Mouse (Mus musculus) liver, embryonic 14.5 days (tissue): ENCODE results near the gene Mb. TPM values are rescaled to one million over a fixed set of nuclear protein-coding genes. Genes with fewer than 3 reads are reported as not detected.
A peak's percentile ranks its signal among the peaks of the same experiment; 100 is the strongest.

ENCODE experiments used
- ATAC-seq: fragments of 200-750 bp; cut with Nextera tagmentation; 2 replicates; pipeline ENCODE4 v1.8.0; 2017; ENCODE audit warnings: moderate number of reproducible peaks, mild to moderate bottlenecking, moderate library complexity; ENCODE audit not compliant: insufficient read depth
- DNase-seq, 3 experiments: peaks; one replicate each; pipeline ENCODE4 v3.0.0-alpha.2; 2012 to 2013; ENCODE audit warnings: low read depth in 3 of 3, low spot score in 3 of 3
- H3K27ac ChIP-seq: fragments of 300-500 bp; sonication (generic); 2 replicates; pipeline ENCODE4 v1.5.1; 2014; ENCODE audit warnings: moderate library complexity, mild to moderate bottlenecking, control low read depth, inconsistent platforms
- H3K27me3 ChIP-seq: fragments of 300-500 bp; sonication (generic); 2 replicates; pipeline ENCODE4 v1.6.1; 2014; ENCODE audit warnings: mild to moderate bottlenecking, low read length, moderate library complexity; ENCODE audit not compliant: control insufficient read depth, insufficient read depth
- H3K36me3 ChIP-seq: fragments of 300-500 bp; sonication (generic); replicated peaks from 2 replicates; pipeline ENCODE4 v1.6.1; 2014; ENCODE audit warnings: low read depth; ENCODE audit not compliant: control insufficient read depth, insufficient read depth
- H3K4me1 ChIP-seq, 2 experiments: fragments of 200-500 bp in 1 of 2; fragments of 300-500 bp in 1 of 2; sonication (generic) in 1 of 2; replicated peaks; 2 replicates each; pipeline ENCODE4 v1.6.1; 2012 to 2014; ENCODE audit warnings: antibody characterized with exemption in 1 of 2, inconsistent platforms in 1 of 2, low read length in 1 of 2; ENCODE audit not compliant: control insufficient read depth in 2 of 2, insufficient read depth in 2 of 2
- H3K4me2 ChIP-seq: fragments of 300-500 bp; sonication (generic); 2 replicates; pipeline ENCODE4 v1.6.1; 2014; ENCODE audit warnings: low read depth, mild to moderate bottlenecking, control low read depth, moderate library complexity
- H3K4me3 ChIP-seq, 2 experiments: fragments of 200-500 bp in 1 of 2; fragments of 300-500 bp in 1 of 2; sonication (generic) in 1 of 2; 2 replicates each; pipeline ENCODE4 v1.5.1; 2012 to 2014; ENCODE audit warnings: low read depth in 2 of 2, low read length in 2 of 2, mild to moderate bottlenecking in 2 of 2, control low read depth in 1 of 2, inconsistent platforms in 1 of 2, moderate library complexity in 1 of 2; ENCODE audit not compliant: insufficient read depth in 1 of 2
- H3K9ac ChIP-seq: fragments of 300-500 bp; sonication (generic); replicated peaks from 2 replicates; pipeline ENCODE4 v1.6.1; 2014; ENCODE audit warnings: mild to moderate bottlenecking, control low read depth, moderate library complexity
- H3K9me3 ChIP-seq: fragments of 300-500 bp; sonication (generic); 2 replicates; pipeline ENCODE4 v1.6.1; 2016; ENCODE audit warnings: low read length, mixed read lengths; ENCODE audit not compliant: control insufficient read depth
- CTCF ChIP-seq: IDR thresholded peaks from 2 replicates; pipeline ENCODE4 v1.5.1; 2016; ENCODE audit warnings: antibody characterized with exemption, low read depth, control low read depth
- EP300 ChIP-seq: IDR thresholded peaks from 2 replicates; pipeline ENCODE4 v1.6.1; 2016; ENCODE audit warnings: antibody characterized with exemption, low read depth
- WGBS: fragments of 180-500 bp; shearing (Covaris S2); extraction: QIAGEN DNeasy Blood & Tissue Kit; methylation state at CpG from one replicate; pipeline ENCODE4 v1.1.7; 2014; ENCODE audit not compliant: insufficient replicate concordance; 5-methylcytosine and 5-hydroxymethylcytosine counted together
- polyA plus RNA-seq, 2 experiments: library from polyadenylated mRNA; depleted of rRNA in 1 of 2; stranded (reverse) in 1 of 2; unstranded in 1 of 2; fragments of >200 nt; fragmentation: Nextera tagmentation in 1 of 2; extraction: Ambion mirVana in 1 of 2; gene quantifications; 2 replicates each; pipeline versions ENCODE4 v1.2.1 to v1.2.3; 2012 to 2014

Mb gene
- polyA plus RNA-seq, 2 experiments: 0.04 TPM; not detected in 1

- no peak overlapping the region for H3K27ac ChIP-seq
- no peak overlapping the region for H3K4me3 ChIP-seq
- TF ChIP-seq EP300 (no peak), CTCF (no peak)
- DNase-seq (no peak), ATAC-seq (no peak)
- WGBS: 34% methylated on average over 3 of the region's 3 CpGs
- no peaks in the 10 kb centered on the region for H3K9me3 ChIP-seq
- no peaks in the 10 kb centered on the region for H3K36me3 ChIP-seq
- H3K9ac ChIP-seq: no peak overlapping the region
- no peaks in the 10 kb centered on the region for H3K27me3 ChIP-seq
- H3K4me2 ChIP-seq: no peak overlapping the region
- H3K4me1 ChIP-seq: peaks cover 2 to 3% of the 10 kb centered on the region in 2 experiments; a peak in 2 of 4 replicates
These were observed 26.1 kb upstream of the Mb start for GRCm38 (mm10) chr15:77076523-77076922.

- no peak overlapping the region for H3K27ac ChIP-seq
- ATAC-seq (no peak), DNase-seq (no peak)
- H3K27me3 ChIP-seq: no peaks in the 10 kb centered on the region
- no peaks in the 10 kb centered on the region for H3K36me3 ChIP-seq
- H3K4me1 ChIP-seq: peaks cover 2 to 3% of the 10 kb centered on the region in 2 experiments; a peak in 2 of 4 replicates
- H3K4me3 ChIP-seq: no peak overlapping the region
- H3K9ac ChIP-seq: no peak overlapping the region
- no peaks in the 10 kb centered on the region for H3K9me3 ChIP-seq
- TF ChIP-seq CTCF: no peak
- no peak for TF ChIP-seq EP300
- WGBS: 58% methylated on average over 4 of the region's 4 CpGs
- H3K4me2 ChIP-seq: no peak overlapping the region
These were observed 22.2 kb upstream of the Mb start for GRCm38 (mm10) chr15:77072556-77073163.

- 9% methylated on average over 10 of the region's 10 CpGs for WGBS
- H3K9me3 ChIP-seq: no peaks in the 10 kb centered on the region
- H3K36me3 ChIP-seq: no peaks in the 10 kb centered on the region
- H3K27me3 ChIP-seq: no peaks in the 10 kb centered on the region
- no peak overlapping the region for H3K4me2 ChIP-seq
- H3K4me1 ChIP-seq: peaks cover 2 to 3% of the 10 kb centered on the region in 2 experiments; a peak in 2 of 4 replicates
- no peak overlapping the region for H3K27ac ChIP-seq
- ATAC-seq (no peak), DNase-seq (no peak)
- TF ChIP-seq EP300 (no peak), CTCF (peak; percentile 59)
- no peak overlapping the region for H3K4me3 ChIP-seq
- no peak overlapping the region for H3K9ac ChIP-seq
These were observed 21.0 kb upstream of the Mb start for GRCm38 (mm10) chr15:77071501-77071900.

- no peaks in the 10 kb centered on the region for H3K36me3 ChIP-seq
- TF ChIP-seq CTCF: no peak
- no peak for TF ChIP-seq EP300
- 68% methylated on average over 11 of the region's 11 CpGs for WGBS
- no peaks in the 10 kb centered on the region for H3K27me3 ChIP-seq
- ATAC-seq (no peak), DNase-seq (no peak)
- no peak overlapping the region for H3K9ac ChIP-seq
- H3K4me2 ChIP-seq: no peak overlapping the region
- H3K9me3 ChIP-seq: no peaks in the 10 kb centered on the region
- no peak overlapping the region for H3K4me3 ChIP-seq
- H3K27ac ChIP-seq: no peak overlapping the region
- peaks cover 2 to 3% of the 10 kb centered on the region in 2 experiments; a peak in 2 of 4 replicates for H3K4me1 ChIP-seq
These were observed 20.3 kb upstream of the Mb start for GRCm38 (mm10) chr15:77070745-77071268.

GRCm38 (mm10) chr15:77069019-77069418 lies 18.5 kb upstream of the Mb start:
- Histone ChIP-seq H3K4me2 (no peak overlapping the region), H3K4me1 (peaks cover 2 to 3% of the 10 kb centered on the region in 2 experiments; a peak in 2 of 4 replicates), H3K9me3 (no peaks in the 10 kb centered on the region), H3K36me3 (no peaks in the 10 kb centered on the region), H3K27ac (no peak overlapping the region), H3K27me3 (no peaks in the 10 kb centered on the region), H3K4me3 (no peak overlapping the region), H3K9ac (no peak overlapping the region)
- DNase-seq: no peak
- TF ChIP-seq CTCF: no peak
- TF ChIP-seq EP300: no peak
- ATAC-seq: no peak
- WGBS: 53% methylated on average over 3 of the region's 3 CpGs
